Mouse (Mus musculus) embryo, embryonic 11 days (tissue): Measurements from ENCODE around the gene Neurl1a.

Source experiments
- DNase-seq: peaks from one replicate; pipeline ENCODE4 v3.0.0-alpha.2; 2015

Neurl1a gene

DNA sequence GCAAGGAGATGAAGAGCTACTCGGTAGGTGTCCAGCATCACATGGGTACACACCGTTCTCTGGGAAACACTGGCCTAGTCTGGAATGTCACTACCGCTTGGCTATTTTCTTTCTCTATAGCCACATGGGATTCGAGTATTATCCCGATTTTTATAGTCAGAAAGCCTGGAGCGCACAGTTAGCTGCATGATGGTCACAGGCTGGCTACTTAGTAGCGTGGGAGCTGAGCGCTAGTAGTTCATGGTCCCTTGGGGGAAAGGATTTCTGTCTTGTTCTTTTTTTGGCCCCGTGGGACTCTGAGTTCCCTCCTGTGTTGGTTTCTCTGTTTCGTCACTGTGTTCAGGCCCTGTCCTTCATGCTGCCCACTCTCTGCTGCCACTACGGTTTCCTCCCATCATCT is 119.5 kb downstream of the Neurl1a start:
- DNase-seq, result no peak

DNA sequence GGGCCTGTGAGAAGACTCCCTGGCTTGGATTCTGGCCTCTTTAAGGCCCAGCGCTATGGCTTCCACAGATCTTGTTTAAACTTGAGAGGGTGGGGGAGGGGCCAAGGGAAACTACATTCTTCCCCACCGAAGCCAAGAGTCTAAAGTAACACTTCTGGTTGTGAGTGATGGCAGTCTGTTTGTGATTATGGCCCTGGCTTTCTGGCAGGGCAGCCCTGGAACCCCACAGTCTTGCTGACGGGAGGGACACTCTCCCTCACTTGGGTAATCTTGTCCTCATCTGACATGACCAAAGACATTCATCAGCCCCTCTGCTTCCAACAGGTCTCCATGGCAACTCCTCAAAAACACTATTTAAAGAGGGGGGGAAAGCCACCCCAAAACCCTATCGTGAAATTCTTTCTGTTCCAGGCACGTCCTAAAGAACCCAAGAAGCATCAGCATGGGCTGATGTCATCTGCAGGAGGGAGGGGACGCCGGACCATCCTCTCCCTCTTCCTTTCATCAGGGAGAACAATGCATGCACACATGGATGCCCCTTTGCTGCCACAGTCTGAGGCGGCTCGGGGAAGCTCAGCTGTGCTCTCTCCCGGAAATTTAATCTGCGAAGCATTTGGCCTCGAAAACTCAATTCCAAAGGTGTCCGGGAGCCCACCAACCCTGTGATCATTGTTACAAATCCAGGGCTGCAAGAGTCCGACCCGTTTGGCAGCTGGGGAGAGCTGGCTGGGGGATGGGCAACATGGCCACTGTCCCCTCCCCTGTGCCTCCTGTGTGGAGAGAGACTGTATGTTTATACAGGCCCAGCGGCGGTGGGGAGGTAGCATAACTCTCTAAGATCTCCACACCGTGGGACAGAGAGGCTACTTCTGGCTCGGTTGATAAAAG is 122.9 kb downstream of the Neurl1a start:
- peak; percentile 82 for DNase-seq

DNA sequence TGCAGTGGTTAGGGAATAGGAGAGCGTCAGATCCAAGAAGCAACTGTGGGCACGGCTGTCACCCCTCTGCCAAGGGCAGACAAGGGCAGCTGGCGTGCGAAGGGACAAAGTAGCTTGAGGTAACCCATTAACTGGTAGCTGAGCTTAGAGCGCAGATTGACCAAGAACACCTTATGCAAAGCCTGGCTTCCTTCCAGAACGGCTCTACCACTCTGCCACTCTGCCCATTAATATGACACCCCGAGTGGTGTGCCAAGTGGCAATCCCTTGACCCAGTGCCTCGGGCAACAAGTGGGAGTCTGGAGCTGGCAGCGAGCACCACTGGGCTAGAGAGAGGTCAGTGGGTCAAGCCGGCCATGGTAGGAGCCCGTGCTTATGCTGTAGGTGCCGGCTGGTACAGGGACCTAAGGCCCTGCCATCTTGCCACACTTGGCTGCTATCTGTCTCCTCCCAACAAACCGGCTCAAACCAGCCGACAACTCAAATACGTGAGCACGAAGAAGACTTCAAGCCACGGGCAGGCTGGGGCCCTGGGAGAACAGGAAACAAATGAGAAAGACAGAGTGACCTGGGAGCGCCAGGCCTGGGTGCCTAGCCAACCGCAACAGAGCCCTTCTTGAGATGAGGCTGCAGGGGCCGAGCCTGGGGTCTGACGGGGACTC is 123.7 kb downstream of the Neurl1a start:
- DNase-seq, result peak; percentile 31

DNA sequence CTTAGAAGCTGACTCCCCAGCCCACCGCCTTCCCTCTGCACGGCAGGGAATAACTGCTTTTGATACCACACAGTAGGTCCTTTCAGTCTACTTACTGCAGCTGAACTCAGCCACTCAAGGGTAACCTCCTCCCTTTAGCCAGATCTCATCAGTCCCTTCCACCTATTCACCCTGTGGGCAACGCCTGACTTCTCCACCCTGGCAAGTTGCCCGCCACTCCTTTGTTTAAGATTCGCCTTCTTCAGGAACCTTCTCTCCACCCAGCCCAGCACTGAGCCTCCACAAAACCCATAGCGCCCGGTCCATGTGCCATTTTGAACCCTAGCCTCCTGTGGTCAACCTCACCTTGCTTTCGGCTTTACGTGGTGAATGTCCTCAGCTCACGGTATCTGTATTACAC is 124.5 kb downstream of the Neurl1a start:
- no peak for DNase-seq

DNA sequence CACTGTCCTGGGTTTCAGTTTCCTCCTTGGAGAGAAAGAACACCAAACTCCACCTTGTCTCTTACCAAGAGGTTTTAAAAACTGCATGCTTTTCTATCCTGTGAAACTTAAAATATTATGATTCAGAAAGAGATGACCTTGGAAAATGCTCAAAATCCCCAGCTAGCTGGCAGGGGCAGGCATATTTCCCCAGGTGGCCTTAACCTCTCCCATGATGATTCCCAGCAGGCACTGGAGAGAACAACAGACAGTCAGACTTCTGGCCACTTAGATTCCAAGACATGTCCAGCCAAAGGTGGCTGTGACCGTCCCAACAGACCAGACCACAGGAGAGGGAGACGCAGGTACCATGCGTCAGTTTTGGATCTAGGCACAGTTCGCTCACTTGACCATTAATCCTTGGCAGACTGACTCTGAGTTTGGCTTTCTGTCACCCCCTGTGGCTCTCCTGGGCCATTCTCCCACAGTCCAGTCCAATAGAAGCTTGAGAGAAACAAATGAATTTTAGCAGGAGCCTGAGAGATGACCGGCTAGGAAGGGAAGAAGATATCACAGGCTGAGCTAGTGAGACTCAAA is 125.6 kb downstream of the Neurl1a start:
- no peak for DNase-seq

DNA sequence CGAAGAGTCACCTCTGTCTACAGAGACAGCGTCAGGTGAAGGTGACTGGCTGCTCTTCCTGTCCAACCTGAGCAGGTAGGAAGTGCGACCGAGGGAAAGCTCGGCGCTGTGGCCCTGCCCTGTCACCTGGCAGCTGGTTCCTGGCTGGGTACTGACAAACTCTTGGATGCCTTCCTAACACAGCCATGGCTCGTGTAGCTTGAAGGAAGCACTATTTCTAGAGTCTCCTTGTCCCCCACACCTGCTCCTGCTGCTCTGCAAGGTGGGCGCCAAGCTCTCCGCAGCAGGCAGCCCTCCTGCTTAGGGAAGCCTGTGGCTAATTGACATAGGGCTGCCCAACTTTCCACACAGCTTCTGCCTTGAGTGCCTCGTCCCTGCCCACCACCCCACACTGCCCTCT is 126.8 kb downstream of the Neurl1a start:
- DNase-seq, result no peak

DNA sequence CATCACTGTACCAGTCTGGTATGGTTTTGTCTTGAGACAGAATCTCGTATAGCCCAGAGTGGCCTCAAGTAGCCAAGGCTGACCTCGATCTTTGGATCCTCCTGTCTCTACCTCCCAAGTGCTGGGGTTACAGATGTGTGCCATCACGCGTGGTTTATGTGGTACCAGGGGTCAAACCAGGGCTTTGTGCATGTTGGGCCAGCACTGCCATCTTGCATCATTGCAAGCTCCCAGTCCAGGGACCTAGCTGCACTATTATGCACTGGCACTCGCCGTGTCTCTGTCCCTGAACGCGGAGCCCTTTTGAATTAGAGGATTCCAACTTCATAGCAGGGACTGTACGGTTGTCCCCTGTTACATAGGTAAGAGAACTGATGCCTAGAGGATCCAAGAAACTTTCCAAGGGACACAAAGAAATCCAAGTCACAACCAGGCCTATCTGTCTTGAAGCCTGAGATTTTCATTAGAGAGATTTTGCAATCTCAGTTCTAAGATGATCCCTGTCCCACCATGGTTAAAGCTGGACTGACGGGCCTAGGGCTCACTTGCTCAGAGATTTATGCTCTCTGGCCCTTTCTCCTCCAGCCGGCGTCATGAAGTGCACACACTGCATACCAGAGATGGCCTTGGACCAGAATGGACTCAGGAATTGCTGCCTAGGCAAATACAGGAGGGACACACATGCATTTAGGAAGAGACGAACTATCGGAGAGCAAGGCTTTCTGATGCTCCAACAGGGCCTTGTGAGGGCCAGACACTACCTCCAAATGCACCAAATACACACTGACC is 127.7 kb downstream of the Neurl1a start:
- DNase-seq, result no peak

DNA sequence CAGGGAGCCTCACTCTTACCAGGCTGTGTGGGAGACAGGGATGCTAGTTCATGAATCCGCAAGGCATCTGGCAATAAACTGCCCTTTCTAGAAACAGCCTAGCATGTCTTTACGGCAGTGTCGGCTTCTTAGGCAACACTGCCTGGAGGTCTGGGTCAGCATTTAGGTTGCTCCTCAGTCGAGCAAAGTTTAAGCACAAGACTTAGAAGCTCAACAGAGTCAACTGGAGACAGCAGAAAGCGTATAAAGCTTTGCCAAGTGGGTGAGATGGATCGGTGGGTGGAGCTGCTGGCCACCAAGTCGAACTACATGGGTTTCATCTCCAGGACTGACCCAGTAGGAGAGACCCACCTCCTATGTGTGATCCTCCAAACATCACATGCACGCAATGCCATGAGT is 128.3 kb downstream of the Neurl1a start:
- DNase-seq, result no peak
